Mouse (Mus musculus): ENCODE data around the gene Parvb.

Parvb gene

DNA sequence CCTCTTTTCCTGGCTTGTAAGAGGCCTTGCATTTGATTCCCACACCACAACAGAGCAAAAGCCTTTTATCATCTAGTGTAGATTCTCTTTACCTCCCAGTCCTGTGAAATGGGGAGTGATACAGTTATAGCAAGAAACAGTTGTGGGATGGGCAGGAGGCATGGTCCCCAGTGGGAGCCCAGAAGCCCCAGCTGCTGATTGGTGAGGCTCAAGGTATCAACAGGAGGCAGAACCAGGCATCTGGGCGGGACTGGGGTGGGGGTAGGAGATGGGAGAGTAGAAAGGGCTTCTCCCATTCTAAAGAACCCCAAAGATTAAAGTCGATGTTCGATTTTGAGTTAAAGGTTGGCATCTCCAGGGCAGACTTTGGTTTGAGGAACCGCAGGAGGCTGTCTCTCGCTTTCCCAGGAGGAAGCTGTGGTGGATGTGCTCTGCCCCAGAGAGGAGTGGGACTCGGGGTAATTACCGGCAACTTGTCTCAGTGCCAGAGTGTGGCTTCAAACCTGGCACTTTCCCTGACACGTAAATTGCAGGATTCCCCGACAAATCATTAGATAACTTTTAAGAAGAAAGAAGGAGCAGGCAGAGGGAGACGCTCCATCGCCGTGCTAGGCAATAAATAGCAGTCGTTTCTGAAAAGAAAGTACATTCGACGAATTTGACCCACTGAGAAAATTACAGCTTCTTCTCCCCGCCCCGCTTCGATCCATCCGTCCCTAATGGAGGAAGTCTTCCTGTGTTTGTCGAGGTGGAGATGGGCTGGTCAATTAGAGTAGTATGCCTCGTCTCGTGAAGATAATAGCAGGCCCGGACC is 13.7 kb upstream of the Parvb start:
- DNase-seq (ENCODE audit: low read depth) = no peak

DNA sequence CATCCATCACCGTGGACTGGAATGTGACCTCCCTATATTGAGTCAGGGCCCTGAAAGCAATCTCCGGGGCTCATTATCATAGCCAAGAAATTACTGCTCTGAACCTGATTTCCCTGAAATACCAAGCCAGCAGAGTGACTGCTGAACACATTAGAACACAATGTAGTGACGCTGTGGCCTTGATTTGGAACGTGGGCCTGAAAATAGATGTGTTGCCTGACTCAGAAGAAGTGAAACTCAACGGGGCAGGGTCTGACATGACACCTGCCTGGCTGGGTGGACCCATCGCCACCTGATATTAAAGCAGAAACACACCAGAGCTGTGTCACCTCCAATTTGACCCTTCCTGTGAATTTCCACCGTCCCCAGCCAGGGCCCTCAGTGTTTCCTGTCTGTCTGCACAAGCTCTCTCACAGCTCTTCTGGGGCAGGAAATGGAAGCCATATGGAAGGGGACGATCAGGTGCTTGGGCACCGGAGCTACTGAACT is 13.0 kb upstream of the Parvb start:
- no peak for DNase-seq (ENCODE audit: low read depth)

GRCm38 (mm10) chr15:84221539-84221938 is 10.3 kb upstream of the Parvb start:
- DNase-seq (ENCODE audit: low read depth) = no peak

DNA sequence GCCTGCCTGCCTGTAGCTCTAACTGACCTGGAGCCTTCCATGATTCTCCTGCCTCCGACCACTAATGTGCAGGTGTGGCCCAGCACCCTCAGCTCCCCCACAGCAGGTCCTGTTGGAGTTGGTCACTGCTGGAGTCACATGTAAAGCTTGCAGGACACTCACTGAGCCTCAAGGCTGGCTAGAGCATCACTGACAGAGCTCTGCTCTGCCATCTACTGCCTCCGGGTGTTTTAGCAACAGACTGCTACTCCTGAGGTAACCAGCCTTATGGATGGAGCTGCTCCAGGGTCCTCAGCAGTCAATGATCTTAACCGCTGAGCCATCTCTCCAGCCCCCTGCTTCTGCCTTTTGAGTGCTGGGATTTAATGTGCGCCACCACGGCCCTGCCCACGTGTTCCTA is 8.4 kb upstream of the Parvb start:
- no peak for DNase-seq (ENCODE audit: low read depth)

GRCm38 (mm10) chr15:84224779-84225178 is 7.1 kb upstream of the Parvb start:
- DNase-seq (ENCODE audit: low read depth) = no peak

GRCm38 (mm10) chr15:84226918-84227317 is 4.9 kb upstream of the Parvb start:
- DNase-seq (ENCODE audit: low read depth) = no peak

GRCm38 (mm10) chr15:84230661-84231060 is 1.2 kb upstream of the Parvb start:
- no peak for DNase-seq (ENCODE audit: low read depth)

GRCm38 (mm10) chr15:84231113-84231712 is 630 bp upstream of the Parvb start:
- peak; percentile 59 for DNase-seq (ENCODE audit: low read depth)

DNA sequence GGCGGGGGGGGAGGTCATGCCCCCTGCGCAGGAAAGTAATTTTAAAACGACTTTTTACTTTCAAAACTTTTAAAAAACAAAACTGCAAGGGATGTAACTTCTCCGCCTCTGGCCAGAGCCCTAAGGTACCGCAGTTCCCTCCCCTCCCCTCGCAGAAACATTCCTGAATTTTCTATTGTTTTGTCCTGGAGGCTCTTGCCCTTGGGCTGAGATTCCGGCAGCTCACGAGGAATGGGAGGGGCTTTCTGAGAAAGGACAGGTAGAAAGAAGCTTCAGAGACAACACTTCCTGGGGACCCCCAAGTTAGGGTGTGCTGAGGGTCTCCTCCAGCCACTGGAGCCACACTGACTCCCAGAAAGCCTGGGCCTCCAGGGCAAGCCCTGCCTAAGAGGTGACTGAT is 766 bp downstream of the Parvb start:
- no peak for DNase-seq (ENCODE audit: low read depth)

DNA sequence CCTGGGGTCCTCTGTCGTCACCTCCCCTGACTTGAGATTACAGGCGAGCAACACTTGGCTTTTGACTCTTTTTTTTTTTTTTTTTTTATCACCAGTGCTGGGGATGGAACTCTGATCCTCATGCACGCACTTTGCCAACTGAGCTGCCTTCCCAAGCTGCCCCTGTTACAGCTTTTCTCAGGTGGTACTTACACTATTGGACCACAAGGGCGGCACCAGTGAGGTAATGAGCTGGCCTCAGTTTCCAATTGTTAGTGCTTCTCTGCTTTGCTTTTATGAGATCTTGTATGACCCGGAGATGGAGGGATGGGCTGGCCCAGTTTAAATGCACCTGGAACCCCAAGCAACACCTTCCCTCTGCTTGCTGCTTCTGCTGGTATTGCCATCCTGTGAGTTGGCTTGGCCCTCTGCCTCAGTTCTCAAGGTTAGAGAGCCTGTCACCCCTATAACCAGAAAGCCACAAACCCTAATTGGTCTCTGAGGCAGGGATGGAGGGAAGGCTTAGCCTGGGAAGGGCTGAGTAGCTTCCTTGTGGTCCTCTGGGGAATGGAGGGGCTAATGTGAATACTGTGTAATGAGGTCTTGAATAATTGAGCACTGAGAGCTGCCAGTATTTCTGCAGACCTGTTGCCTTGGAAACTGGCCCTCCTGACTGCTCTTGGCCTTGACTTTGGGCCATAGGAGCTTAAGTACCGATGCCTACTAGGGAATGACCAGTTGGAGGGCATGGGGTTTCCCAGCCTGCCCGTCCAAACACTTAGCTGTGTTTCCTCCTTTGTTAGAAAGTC is 3.1 kb downstream of the Parvb start:
- DNase-seq (ENCODE audit: low read depth) = no peak

DNA sequence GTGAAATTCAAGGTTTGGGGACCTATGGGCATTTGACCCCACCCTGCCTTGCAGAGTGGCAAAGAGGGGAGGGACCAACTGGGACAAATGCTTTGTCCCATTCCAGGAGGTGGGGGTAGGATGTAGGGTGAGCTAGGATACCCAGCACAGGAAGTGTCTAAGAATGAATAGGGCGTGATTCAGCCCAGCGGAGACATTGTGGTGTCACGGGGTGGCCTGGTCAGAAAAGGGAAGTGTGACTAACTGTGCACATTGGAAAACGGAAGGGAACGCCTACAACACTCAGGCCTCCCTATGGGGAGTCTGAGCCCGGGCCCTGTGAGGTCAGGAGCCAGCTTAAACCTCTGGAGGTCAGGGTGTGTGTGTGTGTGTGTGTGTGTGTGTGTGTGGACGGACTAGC is 3.8 kb downstream of the Parvb start:
- DNase-seq (ENCODE audit: low read depth) = no peak

GRCm38 (mm10) chr15:84238552-84238951 is 6.7 kb downstream of the Parvb start:
- no peak for DNase-seq (ENCODE audit: low read depth)

DNA sequence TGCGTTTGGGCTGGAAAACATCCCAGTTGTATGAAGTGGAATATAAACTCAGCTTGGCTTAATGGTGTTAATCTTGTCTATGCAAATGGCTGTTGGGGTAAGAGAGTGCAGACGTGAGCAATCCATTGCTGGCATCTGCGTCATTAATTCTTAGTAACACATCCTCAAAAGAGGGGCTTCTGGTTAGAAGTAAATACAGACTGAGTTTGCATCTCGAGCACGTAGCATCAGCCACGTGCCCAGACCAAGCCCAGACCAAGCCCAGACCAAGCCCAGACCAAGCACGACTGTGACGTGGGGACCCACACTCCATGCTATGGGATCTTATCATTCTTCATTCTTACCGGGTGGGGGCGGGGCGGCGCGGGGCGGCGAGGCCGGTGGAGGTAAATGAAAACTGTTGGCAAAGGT is 7.2 kb downstream of the Parvb start:
- no peak for DNase-seq (ENCODE audit: low read depth)

DNA sequence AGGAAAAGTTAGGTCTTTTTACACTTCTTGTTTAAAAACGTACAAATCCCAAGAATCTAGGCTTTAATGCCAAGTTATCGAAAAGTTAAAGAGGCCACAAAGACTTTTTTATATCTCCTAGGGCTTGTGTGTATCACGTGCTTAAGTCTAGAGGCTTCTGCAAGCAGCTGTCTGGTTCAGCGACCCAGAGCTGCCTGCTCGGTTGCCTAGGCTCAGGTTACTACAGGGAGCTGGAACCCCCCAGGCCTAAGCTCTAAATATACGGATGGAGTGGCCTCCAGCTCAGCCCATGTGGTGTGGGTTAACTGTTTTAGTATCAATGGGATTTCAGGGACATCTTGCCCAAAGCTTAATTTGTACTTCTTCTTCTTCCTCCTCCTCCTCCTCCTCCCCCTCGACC is 9.7 kb downstream of the Parvb start:
- no peak for DNase-seq (ENCODE audit: low read depth)

- DNase-seq (ENCODE audit: low read depth) = no peak
Measured at GRCm38 (mm10) chr15:84245104-84245503, 13.3 kb downstream of the Parvb start.

- no peak for DNase-seq (ENCODE audit: low read depth)
Measured at GRCm38 (mm10) chr15:84246195-84246594, 14.4 kb downstream of the Parvb start.

DNA sequence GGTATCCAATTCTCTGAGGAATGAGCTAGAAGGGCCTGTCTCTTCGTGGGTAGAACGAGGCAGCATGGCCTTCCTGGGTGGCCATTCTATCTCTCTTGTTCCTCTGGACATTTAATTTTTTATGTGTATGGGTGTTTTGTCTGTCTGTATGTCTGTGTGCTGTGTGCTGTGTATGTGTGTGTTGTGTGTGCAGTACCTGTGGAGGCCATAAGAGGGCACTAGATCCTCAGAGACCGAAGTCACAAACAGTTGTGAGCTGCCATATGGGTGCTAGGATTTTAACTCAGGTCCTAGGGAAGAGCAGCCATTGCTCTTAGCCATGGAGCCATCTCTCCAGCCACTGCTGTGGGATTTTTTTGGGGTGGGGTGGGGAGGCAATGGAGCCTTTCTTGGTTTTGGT is 15.5 kb downstream of the Parvb start:
- DNase-seq (ENCODE audit: low read depth) = no peak

GRCm38 (mm10) chr15:84251227-84251626 is 19.4 kb downstream of the Parvb start:
- DNase-seq (ENCODE audit: low read depth) = no peak

- no peak for DNase-seq (ENCODE audit: low read depth)
Measured at GRCm38 (mm10) chr15:84252645-84253044, 20.8 kb downstream of the Parvb start.

DNA sequence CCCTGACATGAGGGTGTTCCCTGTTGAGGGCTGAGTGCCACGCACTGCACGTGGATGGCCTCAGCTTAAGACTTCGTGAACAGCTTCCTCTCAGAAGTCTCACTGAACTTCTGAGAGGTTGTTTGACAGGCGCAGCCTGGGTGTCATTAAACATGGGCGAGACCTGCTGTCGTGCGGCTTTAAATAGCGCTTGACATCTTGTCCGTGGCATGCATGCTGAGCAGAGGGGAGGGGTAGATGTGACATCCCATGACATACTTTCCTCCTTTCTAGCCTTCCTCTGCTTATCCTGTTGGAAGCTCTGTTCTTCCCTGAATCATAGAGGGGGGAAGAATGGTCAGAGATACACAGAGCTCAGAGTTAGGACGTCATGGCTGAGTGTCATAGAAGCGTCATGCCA is 21.9 kb downstream of the Parvb start:
- no peak for DNase-seq (ENCODE audit: low read depth)

GRCm38 (mm10) chr15:84254387-84254786 is 22.5 kb downstream of the Parvb start:
- no peak for DNase-seq (ENCODE audit: low read depth)

DNA sequence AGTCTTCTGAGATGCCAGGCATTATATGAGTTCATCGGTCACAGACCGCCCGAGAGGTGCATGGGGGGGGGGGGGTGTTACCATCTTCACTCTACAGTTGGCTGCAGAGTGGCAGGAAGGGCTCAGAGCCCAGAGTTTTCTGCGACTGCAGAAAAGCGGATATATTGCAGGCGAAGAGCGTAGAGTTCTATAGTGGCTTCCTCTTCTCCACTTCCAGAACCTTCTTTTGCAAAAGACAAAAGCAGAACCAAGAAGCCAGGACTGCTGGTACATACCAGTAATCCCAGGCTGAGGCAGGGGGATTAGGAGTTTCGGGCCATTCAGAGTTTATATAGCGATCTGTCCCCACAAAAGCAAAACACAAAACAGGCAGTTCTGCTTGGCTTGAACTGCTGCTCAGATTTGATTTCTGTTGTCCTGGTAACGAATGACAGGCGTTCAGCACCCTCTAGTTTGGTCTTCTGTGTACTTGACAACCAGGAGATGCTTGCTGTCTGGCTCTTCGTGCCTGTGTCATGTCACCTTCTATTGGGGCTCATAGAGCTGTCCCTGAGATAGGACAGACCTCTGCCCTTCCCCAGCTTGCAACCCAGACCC is 24.5 kb downstream of the Parvb start:
- DNase-seq (ENCODE audit: low read depth) = no peak

Data from c-Kit-positive CD71-positive TER-119-negative erythroid progenitor cells, embryonic 14.5 days (primary cell).